Comparison of ENCODE assay signal across 15 mouse cellular contexts in genomic region chr5:16317680-16318242, GRCm38 (mm10).
"Had no signal": no experiment of that assay in that cellular context is flagged by ENCODE, and none has a peak within 500 bp of the region (broad histone marks: within the 10 kb centered on the region; RNA-seq: fewer than 3 reads in every experiment).

No protein-coding gene starts in this region.

- DNase-seq: kidney, adult 8-10 months; kidney, postnatal 25 days; lung, postnatal 14 days; retina, postnatal 1 day; right cerebral cortex, postnatal 4 days; spleen, adult 18-20 months had no signal

- H3K4me3 ChIP-seq: left cerebral cortex, adult 2 months; limb, embryonic 10.5 days; liver, embryonic 15.5 days; lung, embryonic 15.5 days; midbrain, embryonic 12.5 days; neural tube, embryonic 13.5 days; stomach, embryonic 15.5 days had no signal

- H3K36me3 ChIP-seq: limb, embryonic 10.5 days; liver, embryonic 15.5 days; lung, embryonic 15.5 days; midbrain, embryonic 12.5 days; stomach, embryonic 15.5 days had no signal

- H3K9ac ChIP-seq: liver, embryonic 15.5 days; lung, embryonic 15.5 days; midbrain, embryonic 12.5 days; neural tube, embryonic 13.5 days; stomach, embryonic 15.5 days had no signal

- H3K27ac ChIP-seq: left cerebral cortex, adult 2 months; limb, embryonic 10.5 days; liver, embryonic 15.5 days; lung, embryonic 15.5 days; macrophage; midbrain, embryonic 12.5 days; neural tube, embryonic 13.5 days; stomach, embryonic 15.5 days had no signal

- ATAC-seq: midbrain, embryonic 16.5 days had no signal

- H3K4me1 ChIP-seq: limb, embryonic 10.5 days; liver, embryonic 15.5 days; lung, embryonic 15.5 days; midbrain, embryonic 12.5 days; neural tube, embryonic 13.5 days; stomach, embryonic 15.5 days had no signal

- H3K27me3 ChIP-seq: liver, embryonic 15.5 days; lung, embryonic 15.5 days; midbrain, embryonic 12.5 days; neural tube, embryonic 13.5 days; stomach, embryonic 15.5 days had no signal
